Mouse (Mus musculus): Measurements from ENCODE around the gene C2cd3.

The C2cd3 gene

DNA sequence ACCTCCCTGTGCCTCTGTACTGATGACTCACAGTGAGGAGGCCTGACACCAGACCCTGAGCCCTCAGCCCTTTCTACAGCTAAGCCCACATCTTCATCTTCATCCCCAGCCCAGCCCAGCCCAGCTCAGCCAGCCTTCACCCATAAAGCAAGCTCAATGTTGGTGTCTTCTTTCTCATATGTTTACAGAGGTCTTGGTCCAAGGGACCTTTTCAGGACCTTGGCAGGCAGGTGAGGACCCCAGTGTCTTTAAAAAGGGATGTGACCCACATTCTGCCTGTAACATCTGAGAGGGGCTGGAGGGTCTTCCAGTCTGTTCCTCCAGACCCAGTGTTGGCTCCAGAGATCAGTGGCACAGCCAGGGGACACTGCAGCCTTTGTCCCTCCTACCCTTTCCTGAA, 127.4 kb downstream of the C2cd3 start:
- DNase-seq (ENCODE audit: low spot score), result no peak

DNA sequence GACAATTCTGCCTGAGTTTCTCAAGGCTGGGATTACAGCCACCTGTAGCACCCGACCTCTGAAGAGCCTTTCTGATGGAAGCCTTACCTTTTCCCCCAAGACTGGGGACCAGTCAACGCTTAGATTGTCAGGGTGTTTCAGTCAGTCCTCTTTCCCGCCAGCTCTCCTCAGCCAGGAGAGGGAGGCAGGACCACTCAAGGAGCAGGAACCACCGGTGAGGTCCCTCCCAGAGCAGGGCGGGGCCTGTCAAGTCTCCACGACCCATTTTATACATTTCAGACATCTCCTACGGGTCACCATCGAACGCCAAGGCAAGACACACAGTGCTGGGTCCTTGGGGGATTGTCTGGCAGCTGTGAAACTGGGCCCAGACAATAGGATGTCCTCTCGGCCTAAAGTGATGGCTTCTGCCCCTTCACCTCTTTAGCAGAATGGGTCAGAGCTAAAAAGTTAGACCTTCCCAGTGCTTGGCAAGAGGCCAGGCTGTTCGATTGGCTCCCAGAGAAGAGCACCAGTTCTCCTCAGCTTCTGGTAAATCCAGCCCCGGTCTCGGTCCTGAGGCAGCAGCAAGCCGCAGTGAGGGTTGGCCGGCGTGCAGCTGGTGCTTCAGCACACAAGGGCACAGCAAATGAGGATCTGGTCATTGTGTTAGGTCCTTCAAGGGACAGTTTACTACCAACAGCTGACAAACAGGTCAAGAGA, 128.4 kb downstream of the C2cd3 start:
- DNase-seq (ENCODE audit: low spot score), result no peak

DNA sequence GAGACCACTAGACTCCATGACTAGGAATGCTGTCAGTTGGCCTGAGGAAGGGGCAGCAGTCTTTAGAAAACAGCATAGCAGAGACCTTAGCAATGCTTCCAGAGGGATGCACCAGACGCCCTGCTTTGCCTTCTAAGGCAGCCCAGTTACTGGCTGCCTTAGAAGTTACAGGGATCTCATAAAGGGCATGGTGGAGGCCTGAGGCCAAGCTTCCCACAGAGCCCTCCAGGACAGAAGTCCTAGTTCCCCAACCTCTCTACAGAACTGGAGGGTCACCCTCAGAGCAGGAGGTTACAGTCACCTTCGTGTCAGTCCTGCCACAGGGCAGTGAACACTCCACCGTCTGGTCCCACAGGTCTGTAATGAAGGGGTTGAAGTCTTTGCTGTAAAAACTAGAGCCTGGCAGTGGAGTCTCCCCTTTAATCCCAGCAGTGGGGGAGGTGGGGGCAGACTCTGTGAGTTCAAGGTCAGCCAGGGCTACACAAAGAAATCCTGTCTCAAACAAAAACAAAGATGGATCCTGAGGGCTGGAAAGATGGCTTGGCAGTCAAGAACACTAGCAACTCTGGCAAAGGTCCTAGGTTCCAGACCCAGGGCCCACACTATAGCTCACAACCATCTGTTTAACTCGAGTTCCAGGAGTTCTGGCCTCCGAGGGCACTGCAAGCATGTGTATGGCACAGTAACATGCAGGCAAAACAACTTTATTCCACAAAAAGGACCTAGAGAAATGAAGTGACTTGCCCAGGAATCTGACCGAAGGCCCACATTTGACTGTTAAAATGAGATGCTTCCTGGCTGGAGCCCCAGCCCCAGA, 129.2 kb downstream of the C2cd3 start:
- DNase-seq (ENCODE audit: low spot score), result no peak

DNA sequence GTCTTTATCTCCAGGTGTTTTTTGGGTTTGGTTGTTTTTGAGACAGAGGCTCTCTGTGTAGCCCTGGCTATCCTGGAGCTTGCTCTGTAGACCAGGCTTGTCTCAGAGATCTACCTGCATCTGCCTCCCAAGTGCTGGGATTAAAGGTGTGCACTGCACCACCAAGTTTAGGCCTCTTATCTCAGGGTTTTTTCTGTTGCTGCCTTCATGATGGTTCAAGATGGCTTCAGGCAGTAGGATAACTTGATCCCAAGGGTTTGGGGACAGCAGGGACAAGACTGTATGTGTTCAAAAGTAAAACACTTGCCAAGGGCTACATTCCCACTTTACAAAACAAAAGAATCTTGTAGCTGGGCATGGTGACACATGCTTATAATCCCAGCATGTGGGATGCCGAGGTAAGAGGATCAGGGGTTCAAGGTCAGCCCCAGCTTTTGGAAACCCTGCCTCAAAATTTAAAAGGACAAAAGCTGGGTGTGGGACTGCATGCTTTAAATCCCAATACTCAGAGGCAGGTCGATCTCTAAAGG, 129.9 kb downstream of the C2cd3 start:
- DNase-seq (ENCODE audit: low spot score), result no peak

DNA sequence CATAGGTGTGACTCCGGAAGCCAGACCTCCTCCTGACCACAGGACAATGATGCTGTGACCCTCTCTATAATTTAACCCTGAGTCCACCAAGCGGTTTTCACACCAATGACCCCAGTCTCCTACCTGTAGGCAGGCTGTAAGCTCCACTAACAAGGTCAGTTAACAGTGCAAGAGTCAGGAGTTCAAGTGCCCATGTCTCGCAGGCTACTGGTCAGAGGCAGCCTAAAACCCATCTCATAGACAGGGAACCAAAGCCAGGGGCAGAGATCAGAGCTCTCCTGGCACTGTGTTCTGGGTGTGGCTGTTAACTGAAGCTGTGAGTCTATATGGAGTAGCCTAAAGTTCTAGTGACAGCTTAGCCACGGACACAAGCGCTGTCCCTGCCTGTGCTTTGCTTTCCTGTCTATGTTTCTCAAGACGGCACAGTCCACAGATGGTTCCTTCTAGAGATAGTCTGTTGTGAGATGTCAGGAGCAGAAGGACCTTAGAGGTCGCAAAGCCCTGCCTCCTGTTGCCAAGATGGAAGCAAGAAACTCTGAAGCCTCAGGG, 130.4 kb downstream of the C2cd3 start:
- DNase-seq (ENCODE audit: low spot score), result no peak

DNA sequence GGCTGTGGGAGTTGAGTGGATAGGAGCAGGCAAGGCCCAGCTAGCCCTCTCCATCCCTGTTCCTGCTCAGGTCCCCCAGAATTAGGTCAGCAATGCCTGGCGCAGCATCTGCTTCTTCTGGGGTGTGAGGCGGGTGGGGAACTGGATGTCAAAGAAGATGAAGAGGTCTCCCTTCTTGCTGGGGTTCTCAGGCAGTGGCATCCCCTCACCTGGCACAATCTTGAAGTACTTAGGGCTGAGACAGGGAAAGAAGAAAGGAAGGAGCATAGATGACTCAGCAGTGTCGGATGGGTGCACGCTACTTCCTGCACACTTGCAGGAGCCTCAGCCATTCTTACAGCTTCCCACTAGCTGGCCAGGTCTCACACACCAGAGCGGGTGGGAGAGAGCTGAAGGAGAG, 131.0 kb downstream of the C2cd3 start:
- DNase-seq (ENCODE audit: low spot score), result no peak

DNA sequence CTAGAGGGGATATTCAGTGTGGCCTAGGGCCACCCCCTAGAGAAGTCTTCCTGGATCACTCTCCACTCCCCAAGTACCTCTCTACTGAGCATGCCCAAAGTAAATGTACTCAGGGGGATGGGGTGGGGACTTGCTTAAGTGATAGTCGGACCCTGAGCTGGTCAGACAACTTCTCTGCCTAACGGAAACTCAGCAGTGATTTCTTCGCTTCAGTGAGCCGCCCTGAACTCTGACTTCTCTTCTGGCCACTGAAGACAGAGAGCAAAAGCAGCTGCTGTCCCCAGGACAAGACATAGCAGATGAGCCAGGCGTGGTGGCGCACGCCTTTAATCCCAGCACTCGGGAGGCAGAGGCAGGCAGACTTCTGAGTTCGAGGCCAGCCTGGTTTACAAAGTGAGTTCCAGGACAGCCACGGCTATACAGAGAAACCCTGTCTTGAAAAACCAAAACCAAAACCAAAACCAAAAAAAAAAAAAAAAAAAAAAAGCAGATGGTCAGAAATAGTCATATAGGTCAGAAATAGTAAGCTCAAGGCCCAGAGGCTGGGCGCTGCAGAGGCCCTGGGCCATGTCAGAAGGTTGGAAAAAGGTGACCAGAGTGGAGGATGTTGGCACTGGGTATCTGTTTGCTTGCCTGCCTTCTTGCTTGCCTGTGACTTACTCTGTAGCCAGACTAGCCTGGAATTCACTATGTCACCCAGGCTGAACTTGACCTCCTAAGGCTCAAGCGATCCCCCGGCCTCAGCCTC, 132.9 kb downstream of the C2cd3 start:
- DNase-seq (ENCODE audit: low spot score), result no peak

DNA sequence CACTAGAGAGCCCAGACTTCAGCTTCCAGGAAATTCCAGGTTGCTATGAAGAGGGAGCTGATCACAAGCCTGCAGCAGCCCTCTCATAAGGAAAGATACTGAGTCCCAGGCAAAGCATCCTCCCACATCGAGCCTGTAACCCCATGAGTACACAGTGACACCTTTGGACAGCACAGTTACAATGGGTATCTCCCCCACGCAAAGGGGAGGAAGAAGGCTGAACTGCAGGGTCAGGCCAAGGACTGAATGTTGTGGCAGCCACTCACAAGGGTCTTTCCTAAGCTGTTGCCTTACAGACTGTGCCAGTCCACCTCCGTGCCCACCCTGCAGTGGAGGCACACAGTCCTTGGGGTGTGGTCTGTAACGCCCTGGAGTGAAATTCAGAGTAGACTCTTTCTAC, 134.5 kb downstream of the C2cd3 start:
- no peak for DNase-seq (ENCODE audit: low spot score)

DNA sequence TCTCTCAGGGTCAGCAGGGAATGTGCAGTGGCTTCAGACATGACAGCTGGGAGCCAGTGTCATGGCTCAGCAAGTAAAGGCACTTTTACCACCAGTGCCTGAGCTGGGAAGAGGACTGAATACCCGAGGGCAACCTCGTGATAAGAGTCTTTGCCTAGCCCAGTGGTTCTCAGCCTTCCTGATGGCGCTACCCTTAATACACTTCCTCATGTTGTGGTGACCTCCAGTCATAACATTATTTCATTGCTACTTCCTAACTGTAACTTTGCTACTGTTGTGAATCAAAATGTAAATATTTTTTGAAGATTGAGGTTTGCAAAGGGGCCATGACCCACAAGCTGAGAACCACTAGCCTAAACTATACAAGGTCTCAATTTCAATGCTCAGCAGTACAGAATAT, 136.6 kb downstream of the C2cd3 start:
- DNase-seq (ENCODE audit: low spot score), result no peak

DNA sequence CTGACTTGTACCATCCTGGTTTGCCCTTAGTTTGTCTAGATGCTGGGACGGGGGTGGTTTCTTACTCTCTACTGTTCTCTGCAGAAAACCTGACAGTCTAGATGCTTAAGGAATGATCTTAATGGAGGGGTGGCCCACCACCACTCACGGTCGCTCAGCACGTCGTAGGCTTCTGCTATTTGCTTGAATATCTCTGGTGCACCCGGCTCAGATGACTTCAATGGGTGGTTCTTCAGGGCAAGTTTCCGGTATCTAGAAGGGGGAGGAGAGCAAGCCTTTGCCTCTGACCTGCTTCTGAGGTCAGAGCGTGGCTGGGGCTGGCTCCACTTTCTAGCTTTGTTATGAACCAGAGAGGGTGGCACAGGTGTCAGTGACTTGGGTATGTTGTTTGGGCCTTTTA, 139.6 kb downstream of the C2cd3 start:
- DNase-seq (ENCODE audit: low spot score), result no peak

DNA sequence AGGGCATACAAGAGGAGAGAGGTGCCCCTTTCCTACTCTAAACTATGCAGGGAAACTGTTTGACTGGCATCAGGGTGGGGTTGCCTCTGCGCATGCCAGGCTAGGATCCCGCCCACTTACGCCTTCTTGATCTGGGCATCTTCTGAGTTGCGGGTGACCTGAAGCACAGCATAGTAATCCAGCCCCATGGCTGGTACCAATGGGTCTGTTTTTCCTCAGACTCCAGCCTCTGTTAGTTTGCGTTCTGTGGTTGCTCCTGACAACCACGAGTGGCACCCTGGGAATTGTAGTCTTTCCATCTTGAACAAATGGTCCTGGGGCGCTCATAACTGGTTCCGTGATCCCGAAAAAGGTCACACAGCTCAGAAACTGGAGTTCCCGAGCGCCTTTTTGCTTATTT, 142.5 kb downstream of the C2cd3 start, which contains the start of gene Dnajb13:
Gene Dnajb13, minus strand, starts transcription at position 388 of the 400 bp plus-strand sequence.
- DNase-seq (ENCODE audit: low spot score), result no peak

Data from ovary, postnatal 10 days (tissue).